Mouse (Mus musculus) embryonic facial prominence, embryonic 11.5 days (tissue): ENCODE measurements around the gene Suox. TPM values are rescaled to one million over a fixed set of nuclear protein-coding genes. Genes with fewer than 3 reads are reported as not detected.
A peak's percentile ranks its signal among the peaks of the same experiment; 100 is the strongest.

ENCODE experiments used
- ATAC-seq: fragments of 200-750 bp; cut with Nextera tagmentation; replicated peaks from 2 replicates; pipeline ENCODE4 v1.8.0; 2017; ENCODE audit warnings: low read depth; ENCODE audit not compliant: insufficient number of reproducible peaks, low FRiP score, low TSS enrichment
- DNase-seq: peaks from one replicate; pipeline ENCODE4 v3.0.0-alpha.2; 2015; ENCODE audit warnings: low spot score
- H3K27ac ChIP-seq: fragments of 300-500 bp; sonication (generic); replicated peaks from 2 replicates; pipeline ENCODE4 v1.5.1; 2014; ENCODE audit warnings: mild to moderate bottlenecking, low read depth, low read length, control low read depth
- H3K27me3 ChIP-seq: fragments of 300-500 bp; sonication (generic); 2 replicates; pipeline ENCODE4 v1.6.1; 2014; ENCODE audit warnings: mild to moderate bottlenecking, low read length, moderate library complexity, mixed read lengths; ENCODE audit not compliant: control insufficient read depth, insufficient read depth
- H3K36me3 ChIP-seq: fragments of 300-500 bp; sonication (generic); replicated peaks from 2 replicates; pipeline ENCODE4 v1.6.1; 2014; ENCODE audit warnings: low read depth, mild to moderate bottlenecking, low read length, moderate library complexity, mixed read lengths; ENCODE audit not compliant: control insufficient read depth, insufficient read depth
- H3K4me1 ChIP-seq: fragments of 300-500 bp; sonication (generic); 2 replicates; pipeline ENCODE4 v1.6.1; 2014; ENCODE audit warnings: low read length, mixed read lengths; ENCODE audit not compliant: control insufficient read depth, insufficient read depth
- H3K4me2 ChIP-seq: fragments of 300-500 bp; sonication (generic); 2 replicates; pipeline ENCODE4 v1.6.1; 2014; ENCODE audit warnings: low read depth, mild to moderate bottlenecking, control low read depth, low read length, moderate library complexity
- H3K4me3 ChIP-seq: fragments of 300-500 bp; sonication (generic); 2 replicates; pipeline ENCODE4 v1.5.1; 2014; ENCODE audit warnings: low read depth, low read length, control low read depth
- H3K9ac ChIP-seq: fragments of 300-500 bp; sonication (generic); replicated peaks from 2 replicates; pipeline ENCODE4 v1.6.1; 2014; ENCODE audit warnings: mild to moderate bottlenecking, control low read depth, low read length
- H3K9me3 ChIP-seq: fragments of 300-500 bp; sonication (generic); replicated peaks from 2 replicates; pipeline ENCODE4 v1.6.1; 2016; ENCODE audit warnings: mild to moderate bottlenecking, low read length, inconsistent platforms, mixed read lengths; ENCODE audit not compliant: control insufficient read depth
- WGBS: fragments of 180-500 bp; shearing (Covaris S2); extraction: QIAGEN DNeasy Blood & Tissue Kit; methylation state at CpG from one replicate; pipeline ENCODE4 v1.1.7; 2014; 5-methylcytosine and 5-hydroxymethylcytosine counted together
- polyA plus RNA-seq: library from polyadenylated mRNA; unstranded; fragments of >200 nt; fragmentation: Nextera tagmentation; extraction: Ambion mirVana; gene quantifications from 2 replicates; pipeline ENCODE4 v1.2.1, GENCODE M21; 2014

The Suox gene
- polyA plus RNA-seq, 1 experiment from 2014 or later: 12.2 TPM

- no peaks in the 10 kb centered on the region for H3K27me3 ChIP-seq
- ATAC-seq: no peak
- peaks cover 2% of the 10 kb centered on the region; the same call in 1 of the 2 replicates for H3K4me1 ChIP-seq
- H3K9me3 ChIP-seq: no peaks in the 10 kb centered on the region
- DNase-seq: no peak
- 89% methylated on average over 5 of the region's 5 CpGs for WGBS
- H3K4me3 ChIP-seq: no peak overlapping the region
- no peaks in the 10 kb centered on the region; the same call in none of the 2 replicates for H3K36me3 ChIP-seq
- no peak overlapping the region for H3K9ac ChIP-seq
- no peak overlapping the region for H3K27ac ChIP-seq
- no peak overlapping the region for H3K4me2 ChIP-seq
Measured at GRCm38 (mm10) chr10:128700712-128701111, 26.8 kb upstream of the Suox start.

- Histone ChIP-seq H3K4me2 (no peak overlapping the region), H3K27me3 (no peaks in the 10 kb centered on the region), H3K36me3 (no peaks in the 10 kb centered on the region; the same call in none of the 2 replicates), H3K9ac (no peak overlapping the region), H3K4me3 (no peak overlapping the region), H3K27ac (no peak overlapping the region), H3K4me1 (no peaks in the 10 kb centered on the region; the same call in 1 of the 2 replicates), H3K9me3 (no peaks in the 10 kb centered on the region)
- 63% methylated on average over 11 of the region's 11 CpGs for WGBS
- DNase-seq: no peak
- no peak for ATAC-seq
Measured at GRCm38 (mm10) chr10:128699611-128700010, 25.7 kb upstream of the Suox start.

DNA sequence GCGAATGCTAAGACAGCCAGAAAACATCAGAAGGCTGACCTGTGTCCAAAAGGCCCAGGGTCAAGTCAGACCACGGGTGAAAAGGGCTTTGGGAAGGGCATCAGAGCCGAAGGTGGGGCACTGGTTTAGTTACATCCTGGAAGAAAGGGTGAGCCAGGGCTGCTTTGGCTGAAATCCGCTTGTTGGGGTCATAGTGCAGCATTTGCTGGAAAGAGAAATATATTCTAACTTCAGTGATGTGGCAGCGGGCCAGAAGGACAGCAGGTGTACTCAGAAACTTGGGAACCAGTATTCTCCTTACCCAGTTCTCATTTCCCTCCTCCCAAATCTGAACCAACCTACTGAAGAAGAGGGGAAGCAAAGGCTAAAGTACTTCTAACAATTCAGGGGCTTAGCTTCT is 25.1 kb upstream of the Suox start:
- Histone ChIP-seq H3K4me3 (no peak overlapping the region), H3K27me3 (no peaks in the 10 kb centered on the region), H3K9ac (no peak overlapping the region), H3K4me2 (no peak overlapping the region), H3K27ac (no peak overlapping the region), H3K36me3 (no peaks in the 10 kb centered on the region; the same call in none of the 2 replicates), H3K9me3 (no peaks in the 10 kb centered on the region), H3K4me1 (no peaks in the 10 kb centered on the region; the same call in 1 of the 2 replicates)
- ATAC-seq (no peak), DNase-seq (no peak)
- WGBS: 86% methylated on average over 5 of the region's 5 CpGs

- no peak for DNase-seq
Measured at GRCm38 (mm10) chr10:128697072-128697725, 23.3 kb upstream of the Suox start.

DNA sequence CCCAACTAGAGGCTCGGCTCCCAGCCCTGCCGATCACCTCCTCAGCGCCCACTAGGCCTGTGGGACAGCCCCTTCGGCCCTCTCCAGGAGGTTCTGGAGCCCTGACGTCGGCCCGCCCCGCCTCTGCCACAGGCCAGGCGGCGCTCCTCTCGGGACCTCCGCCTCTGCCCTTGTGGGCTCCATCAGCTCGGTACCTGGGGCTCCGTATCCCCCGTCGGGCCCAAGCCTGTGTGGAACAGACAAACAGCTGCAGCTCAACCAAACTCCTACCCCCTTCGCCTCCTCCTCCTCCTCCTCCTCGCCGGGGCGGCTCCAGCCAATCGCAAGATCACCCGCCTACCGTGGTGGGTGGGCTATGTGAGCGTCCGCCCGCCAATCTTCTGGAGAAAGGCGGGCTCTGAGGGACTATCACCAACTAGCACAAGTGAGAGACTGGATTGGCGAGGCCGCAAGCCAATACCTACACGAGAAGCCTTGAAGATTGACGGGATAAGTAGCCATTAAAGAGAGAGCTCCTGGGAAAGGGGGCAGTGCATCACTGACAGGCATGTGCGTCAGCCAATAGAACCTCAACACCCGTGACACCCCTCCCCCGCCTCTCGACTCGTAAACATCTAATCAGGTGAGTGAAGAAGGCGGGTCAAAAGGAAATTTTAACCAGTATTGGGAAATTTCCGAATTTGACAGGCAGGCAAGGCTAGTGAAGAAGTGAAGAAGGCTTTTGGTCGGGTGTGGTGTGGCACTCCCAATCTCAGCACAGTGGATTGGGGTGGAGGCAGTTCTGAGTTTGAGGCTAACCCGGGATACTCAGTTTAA is 22.3 kb upstream of the Suox start, which contains the start of gene Rab5b:
Rab5b (minus strand) TSS at position 273 of the 816 bp plus-strand sequence.
- peak; percentile 100 for DNase-seq
- ATAC-seq: peak; percentile 99
- peak within 1 kb of the TSS; percentile 69 for H3K4me3 ChIP-seq
- no peaks in the 10 kb centered on the region for H3K4me1 ChIP-seq
- no peaks in the 10 kb centered on the region for H3K27me3 ChIP-seq
- no peaks in the 10 kb centered on the region for H3K9me3 ChIP-seq
- peak within 1 kb of the TSS; percentile 90 for H3K9ac ChIP-seq
- WGBS: 1% methylated on average over 40 of the region's 40 CpGs
- peak within 1 kb of the TSS; percentile 62 for H3K4me2 ChIP-seq
- H3K36me3 ChIP-seq: no peaks in the 10 kb centered on the region
- H3K27ac ChIP-seq: peak within 1 kb of the TSS; percentile 91

More at GRCm38 (mm10) chr10:128697072-128697725, 23.3 kb upstream of the Suox start:
- H3K27me3 ChIP-seq: no peaks in the 10 kb centered on the region
- no peaks in the 10 kb centered on the region for H3K9me3 ChIP-seq
- H3K36me3 ChIP-seq: no peaks in the 10 kb centered on the region; the same call in 1 of the 2 replicates
- H3K4me1 ChIP-seq: no peaks in the 10 kb centered on the region
- H3K27ac ChIP-seq: no peak overlapping the region
- no peak overlapping the region for H3K9ac ChIP-seq
- 80% methylated on average over 6 of the region's 6 CpGs for WGBS
- H3K4me2 ChIP-seq: no peak overlapping the region
- no peak overlapping the region for H3K4me3 ChIP-seq
- ATAC-seq: no peak

DNA sequence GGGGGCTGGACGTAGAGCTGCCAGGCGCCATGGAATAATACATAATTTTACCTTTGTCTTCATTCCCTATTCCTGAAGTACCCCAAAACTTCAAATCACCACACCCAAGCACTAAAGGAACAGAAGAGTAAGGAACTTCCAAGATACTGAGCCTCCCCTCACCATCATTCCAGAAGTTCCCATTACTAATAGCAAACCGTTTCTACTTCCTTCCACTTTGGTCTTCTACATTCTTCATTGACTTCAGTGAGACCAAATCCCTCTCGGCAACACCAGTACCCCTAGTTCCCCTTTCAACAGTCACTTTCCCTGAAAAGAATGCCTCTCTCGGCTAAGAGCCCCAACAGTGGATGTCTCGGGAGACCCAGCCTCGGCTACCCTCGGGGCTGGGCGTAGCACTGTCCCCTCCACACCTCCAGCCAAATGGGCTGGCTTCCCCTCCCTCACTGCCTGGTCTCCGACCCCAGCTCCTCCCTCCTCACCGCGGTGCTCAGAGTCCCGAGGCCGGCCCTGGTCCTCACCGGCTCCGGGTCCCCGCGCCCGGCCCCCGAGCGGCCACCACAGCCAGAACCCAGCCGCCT is 21.6 kb upstream of the Suox start:
- H3K4me1 ChIP-seq: no peaks in the 10 kb centered on the region
- H3K36me3 ChIP-seq: no peaks in the 10 kb centered on the region
- peak overlapping the region; percentile 90 for H3K9ac ChIP-seq
- no peak for DNase-seq
- H3K4me2 ChIP-seq: peak overlapping the region; percentile 62
- ATAC-seq: no peak
- peak overlapping the region; percentile 91 for H3K27ac ChIP-seq
- H3K4me3 ChIP-seq: peak overlapping the region; percentile 69
- WGBS: under 1% methylated on average over 22 of the region's 22 CpGs
- H3K9me3 ChIP-seq: no peaks in the 10 kb centered on the region
- no peaks in the 10 kb centered on the region for H3K27me3 ChIP-seq

- Histone ChIP-seq H3K27me3 (no peaks in the 10 kb centered on the region), H3K27ac (no peak overlapping the region), H3K4me1 (no peaks in the 10 kb centered on the region), H3K36me3 (no peaks in the 10 kb centered on the region), H3K4me2 (peak overlapping the region; percentile 89), H3K9ac (peak overlapping the region; percentile 64; the same call in 1 of the 2 replicates), H3K4me3 (peak overlapping the region; percentile 58), H3K9me3 (no peaks in the 10 kb centered on the region)
- 3% methylated on average over 9 of the region's 9 CpGs for WGBS
- ATAC-seq (no peak), DNase-seq (peak; percentile 71)
Measured at GRCm38 (mm10) chr10:128674469-128675008, 666 bp upstream of the Suox start.
